Mouse (Mus musculus): ENCODE measurements around the gene Grik5.

DNA sequence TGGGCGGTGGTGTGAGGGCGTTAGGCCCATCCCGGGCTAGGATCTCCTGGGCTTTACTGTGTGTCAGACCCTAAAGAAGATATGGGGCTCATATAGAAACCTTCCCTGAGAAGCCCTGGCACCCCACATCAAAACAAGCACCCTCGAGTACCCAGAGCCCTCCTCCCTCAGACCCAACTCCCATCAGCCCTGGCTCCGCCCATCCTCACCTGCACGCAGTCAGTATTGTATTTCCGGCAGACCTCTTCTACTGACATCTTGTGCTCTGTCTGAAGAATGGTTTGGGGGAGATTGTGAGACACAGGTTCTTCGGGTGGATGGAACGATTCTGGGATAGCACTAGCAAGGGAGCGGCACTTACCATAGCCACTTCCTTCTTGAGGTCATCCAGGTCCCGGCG lies 71.4 kb downstream of the Grik5 start:
- TF ChIP-seq CTCF (IDR thresholded peaks at IDR 0.05; ENCODE audit: low read depth) (no peak), EP300 (IDR thresholded peaks at IDR 0.05; ENCODE audit: low read depth) (no peak)

All from liver, postnatal 0 days (tissue).